In genomic region chr2:58282259-58282910, GRCm38 (mm10) we compare ENCODE assay signal across 9 mouse cellular contexts.
A peak's percentile ranks its signal among the peaks of the same experiment; 100 is the strongest.
DNase-seq lines count a peak whose midpoint lies in the region; ATAC-seq and TF ChIP-seq lines count a peak whose summit lies in the region.
"Had no signal": no experiment of that assay in that cellular context is flagged by ENCODE, and none has a peak within 500 bp of the region (broad histone marks: within the 10 kb centered on the region; RNA-seq: fewer than 3 reads in every experiment).

No protein-coding gene starts in this region.

- H3K27ac ChIP-seq in forebrain, embryonic 14.5 days (ENCODE audit: low read depth, low read length), result no peak overlapping the region
- no peak overlapping the region for H3K27ac ChIP-seq in limb, embryonic 14.5 days (replicated peaks; ENCODE audit: low read depth, low read length)
- H3K27ac ChIP-seq in neural tube, embryonic 12.5 days, result no peak overlapping the region

- H3K4me1 ChIP-seq in forebrain, embryonic 14.5 days (ENCODE audit: control insufficient read depth, insufficient read depth, low read length), result no peaks in the 10 kb centered on the region
- no peaks in the 10 kb centered on the region for H3K4me1 ChIP-seq in limb, embryonic 14.5 days (ENCODE audit: control insufficient read depth, insufficient read depth, low read length)
- H3K4me1 ChIP-seq in neural tube, embryonic 12.5 days, result no peaks in the 10 kb centered on the region

- 54% methylated on average over 8 of the region's 8 CpGs for WGBS in forebrain, embryonic 14.5 days
- WGBS in limb, embryonic 14.5 days, result 55% methylated on average over 8 of the region's 8 CpGs
- 49% methylated on average over 8 of the region's 8 CpGs for WGBS in neural tube, embryonic 12.5 days

- H3K4me2 ChIP-seq in forebrain, embryonic 14.5 days (ENCODE audit: low read length), result no peak overlapping the region
- no peak overlapping the region for H3K4me2 ChIP-seq in limb, embryonic 14.5 days (replicated peaks; ENCODE audit: low read depth, low read length, severe bottlenecking)
- no peak overlapping the region for H3K4me2 ChIP-seq in neural tube, embryonic 12.5 days (replicated peaks)

- H3K27me3 ChIP-seq in forebrain, embryonic 14.5 days (replicated peaks; ENCODE audit: control insufficient read depth, insufficient read depth, low read length), result no peaks in the 10 kb centered on the region
- no peaks in the 10 kb centered on the region for H3K27me3 ChIP-seq in limb, embryonic 14.5 days (ENCODE audit: control insufficient read depth, insufficient read depth, low read length)
- H3K27me3 ChIP-seq in neural tube, embryonic 12.5 days (replicated peaks), result no peaks in the 10 kb centered on the region

- ATAC-seq in forebrain, embryonic 14.5 days, result peak; percentile 82
- ATAC-seq in limb, embryonic 14.5 days (ENCODE audit: low FRiP score, low read depth), result no peak
- ATAC-seq in neural tube, embryonic 12.5 days (ENCODE audit: low FRiP score, low read depth), result peak; percentile 74; the same call in 1 of the 2 replicates

- no peaks in the 10 kb centered on the region for H3K36me3 ChIP-seq in forebrain, embryonic 14.5 days (ENCODE audit: control insufficient read depth, insufficient read depth, low read length)
- no peaks in the 10 kb centered on the region for H3K36me3 ChIP-seq in limb, embryonic 14.5 days (ENCODE audit: control insufficient read depth, insufficient read depth, low read length)
- no peaks in the 10 kb centered on the region for H3K36me3 ChIP-seq in neural tube, embryonic 12.5 days

- no peaks in the 10 kb centered on the region for H3K9me3 ChIP-seq in forebrain, embryonic 14.5 days (replicated peaks; ENCODE audit: control insufficient read depth, low read length)
- no peaks in the 10 kb centered on the region for H3K9me3 ChIP-seq in limb, embryonic 14.5 days (ENCODE audit: control insufficient read depth, low read length)
- H3K9me3 ChIP-seq in neural tube, embryonic 12.5 days, result no peaks in the 10 kb centered on the region

- no peak overlapping the region for H3K4me3 ChIP-seq in forebrain, embryonic 14.5 days (ENCODE audit: low read depth, low read length)
- H3K4me3 ChIP-seq in limb, embryonic 14.5 days (replicated peaks; ENCODE audit: low read length), result no peak overlapping the region
- no peak overlapping the region for H3K4me3 ChIP-seq in neural tube, embryonic 12.5 days
- H3K4me3 ChIP-seq: erythroblast, embryonic 14.5 days had no signal

- peak; percentile 37 for DNase-seq in urinary bladder, postnatal 25 days (ENCODE audit: low spot score)
- DNase-seq in urinary bladder, adult 2 months (ENCODE audit: low spot score), result no peak
- DNase-seq in c-Kit-positive CD71-positive TER-119-positive erythroid progenitor cells, embryonic 14.5 days (ENCODE audit: low spot score), result peak; percentile 21
- DNase-seq in forebrain, embryonic 14.5 days (ENCODE audit: low spot score), result peak; percentile 49
- DNase-seq in induced T-regulatory cell, adult 2 months (ENCODE audit: low read depth), result peak; percentile 91
- peak; percentile 53 for DNase-seq in limb, embryonic 14.5 days (ENCODE audit: low spot score)
- peak; percentile 50 to 70 for DNase-seq in thymus, postnatal 10 days (ENCODE audit: low spot score in 2 of 2)

- no peak for TF ChIP-seq POLR2A in limb, embryonic 14.5 days (IDR thresholded peaks at IDR 0.05; ENCODE audit: borderline replicate concordance, extremely low read depth, insufficient read depth, insufficient read length)

- H3K9ac ChIP-seq in forebrain, embryonic 14.5 days (ENCODE audit: low read length), result no peak overlapping the region
- no peak overlapping the region for H3K9ac ChIP-seq in limb, embryonic 14.5 days (ENCODE audit: low read depth, low read length, severe bottlenecking)
- no peak overlapping the region for H3K9ac ChIP-seq in neural tube, embryonic 12.5 days
